Mouse (Mus musculus) stomach, embryonic 16.5 days (tissue): Measurements from ENCODE around the gene Spopl. TPM values are rescaled to one million over a fixed set of nuclear protein-coding genes. Genes with fewer than 3 reads are reported as not detected.
"Not testable (repeated sequence)": the region's sequence is repeated elsewhere in the genome, so short reads cannot be mapped to it uniquely, and the experiment has no call there.

ENCODE experiments used
- ATAC-seq: fragments of 200-750 bp; cut with Nextera tagmentation; 2 replicates; pipeline ENCODE4 v1.8.0; 2017; ENCODE audit warnings: moderate number of reproducible peaks, moderate TSS enrichment; ENCODE audit not compliant: insufficient read depth, low FRiP score
- H3K27ac ChIP-seq: fragments of 300-500 bp; sonication (generic); 2 replicates; pipeline ENCODE4 v1.5.1; 2014; ENCODE audit warnings: low read length
- H3K27me3 ChIP-seq: fragments of 300-500 bp; sonication (generic); 2 replicates; pipeline ENCODE4 v1.6.1; 2014; ENCODE audit warnings: low read length, control low read depth, mixed read lengths; ENCODE audit not compliant: control insufficient read depth, insufficient read depth
- H3K36me3 ChIP-seq: fragments of 300-500 bp; sonication (generic); 2 replicates; pipeline ENCODE4 v1.6.1; 2014; ENCODE audit warnings: low read length; ENCODE audit not compliant: control insufficient read depth, insufficient read depth
- H3K4me1 ChIP-seq: fragments of 300-500 bp; sonication (generic); 2 replicates; pipeline ENCODE4 v1.6.1; 2014; ENCODE audit warnings: low read length, control low read depth, mixed read lengths; ENCODE audit not compliant: control insufficient read depth, insufficient read depth
- H3K4me2 ChIP-seq: fragments of 300-500 bp; sonication (generic); 2 replicates; pipeline ENCODE4 v1.6.1; 2014; ENCODE audit warnings: low read depth, low read length, mixed read lengths
- H3K4me3 ChIP-seq: fragments of 300-500 bp; sonication (generic); replicated peaks from 2 replicates; pipeline ENCODE4 v1.5.1; 2014; ENCODE audit warnings: mild to moderate bottlenecking, low read length
- H3K9ac ChIP-seq: fragments of 300-500 bp; sonication (generic); 2 replicates; pipeline ENCODE4 v1.6.1; 2014; ENCODE audit warnings: low read length
- H3K9me3 ChIP-seq: fragments of 300-500 bp; sonication (generic); replicated peaks from 2 replicates; pipeline ENCODE4 v1.6.1; 2016; ENCODE audit warnings: low read length, control low read depth; ENCODE audit not compliant: control insufficient read depth
- WGBS: fragments of 180-500 bp; shearing (Covaris S2); extraction: QIAGEN DNeasy Blood & Tissue Kit; methylation state at CpG from one replicate; pipeline ENCODE4 v1.1.7; 2014; 5-methylcytosine and 5-hydroxymethylcytosine counted together
- polyA plus RNA-seq: library from polyadenylated mRNA; unstranded; fragments of >200 nt; fragmentation: Nextera tagmentation; extraction: Ambion mirVana; gene quantifications from 2 replicates; pipeline ENCODE4 v1.2.1, GENCODE M21; 2015

Gene Spopl
- polyA plus RNA-seq, 1 experiment from 2014 or later: 9.7 TPM

DNA sequence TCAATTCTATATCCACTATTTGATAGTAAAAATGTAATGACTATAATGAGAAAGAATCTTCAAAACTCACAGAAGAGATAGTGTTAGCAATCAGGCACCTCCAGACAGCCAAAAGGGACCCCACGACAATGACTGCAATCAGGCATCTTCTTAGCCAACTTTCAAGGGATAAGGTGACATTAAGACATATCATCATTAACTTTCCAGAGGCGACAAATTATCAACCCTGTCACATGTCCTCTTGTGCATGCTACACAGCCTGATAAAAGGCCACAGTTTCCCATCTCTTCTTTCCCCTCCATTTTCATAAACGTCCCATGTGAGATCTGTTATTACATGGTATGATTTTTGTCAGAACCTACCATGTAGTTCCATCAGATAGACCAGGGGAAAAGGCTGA, 9.0 kb downstream of the Spopl start:
- ATAC-seq: no peak
- 85% methylated on average over 3 of the region's 3 CpGs for WGBS
- no peak overlapping the region for H3K9ac ChIP-seq

DNA sequence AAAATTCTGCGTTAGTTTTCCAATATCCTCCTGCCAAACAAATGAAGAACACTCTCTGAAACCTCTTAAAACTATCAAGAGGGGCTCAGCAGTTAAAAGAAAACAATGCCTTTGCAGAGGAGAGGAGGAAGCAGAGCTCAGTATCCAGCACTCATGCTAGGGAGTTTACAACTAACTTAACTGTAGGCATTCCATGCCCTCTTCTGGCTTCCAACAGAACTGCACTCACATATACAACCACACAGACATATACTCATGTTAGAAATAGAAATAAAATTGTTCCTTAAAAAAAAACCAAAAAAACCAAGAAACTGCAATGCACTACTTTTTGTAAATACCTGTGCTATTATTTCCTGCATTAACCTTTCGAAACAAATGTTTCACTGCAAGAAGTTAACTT, 12.7 kb downstream of the Spopl start:
- Histone ChIP-seq H3K9me3 (no peaks in the 10 kb centered on the region), H3K27me3 (no peaks in the 10 kb centered on the region), H3K4me3 (no peak overlapping the region), H3K9ac (no peak overlapping the region), H3K27ac (no peak overlapping the region), H3K4me2 (no peak overlapping the region), H3K36me3 (no peaks in the 10 kb centered on the region), H3K4me1 (no peaks in the 10 kb centered on the region)
- WGBS: 94% methylated on average over 2 of the region's 2 CpGs
- ATAC-seq: no peak

More for the DNA sequence above, 9.0 kb downstream of the Spopl start:
- Histone ChIP-seq H3K4me1 (no peaks in the 10 kb centered on the region), H3K4me3 (no peak overlapping the region), H3K36me3 (no peaks in the 10 kb centered on the region), H3K27me3 (no peaks in the 10 kb centered on the region), H3K9me3 (no peaks in the 10 kb centered on the region), H3K4me2 (no peak overlapping the region), H3K27ac (no peak overlapping the region)

DNA sequence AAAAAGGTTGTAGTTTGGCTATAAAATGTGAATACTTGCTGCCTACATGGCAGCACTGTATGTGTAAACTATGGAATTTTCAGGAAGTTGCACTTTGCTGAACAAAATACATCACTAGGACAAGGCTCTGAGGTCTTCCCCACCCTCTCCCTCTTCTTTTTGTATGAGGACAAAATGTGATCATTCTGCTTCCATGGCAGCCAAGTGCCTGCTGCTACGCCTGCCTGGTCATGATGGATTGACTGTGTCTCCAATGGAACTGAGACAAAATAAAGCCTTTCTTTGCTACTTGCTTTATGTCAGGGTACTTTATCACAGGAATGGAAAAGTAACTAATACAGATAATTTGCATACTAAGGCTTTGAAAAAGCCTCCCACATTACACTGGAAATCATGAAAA, 20.7 kb downstream of the Spopl start:
- 73% methylated on average over 1 of the region's 1 CpGs for WGBS
- H3K36me3 ChIP-seq: no peaks in the 10 kb centered on the region
- H3K4me1 ChIP-seq: no peaks in the 10 kb centered on the region
- no peak overlapping the region for H3K4me2 ChIP-seq
- no peaks in the 10 kb centered on the region for H3K9me3 ChIP-seq
- ATAC-seq: no peak
- H3K9ac ChIP-seq: no peak overlapping the region
- no peak overlapping the region for H3K4me3 ChIP-seq
- H3K27me3 ChIP-seq: no peaks in the 10 kb centered on the region
- no peak overlapping the region for H3K27ac ChIP-seq

DNA sequence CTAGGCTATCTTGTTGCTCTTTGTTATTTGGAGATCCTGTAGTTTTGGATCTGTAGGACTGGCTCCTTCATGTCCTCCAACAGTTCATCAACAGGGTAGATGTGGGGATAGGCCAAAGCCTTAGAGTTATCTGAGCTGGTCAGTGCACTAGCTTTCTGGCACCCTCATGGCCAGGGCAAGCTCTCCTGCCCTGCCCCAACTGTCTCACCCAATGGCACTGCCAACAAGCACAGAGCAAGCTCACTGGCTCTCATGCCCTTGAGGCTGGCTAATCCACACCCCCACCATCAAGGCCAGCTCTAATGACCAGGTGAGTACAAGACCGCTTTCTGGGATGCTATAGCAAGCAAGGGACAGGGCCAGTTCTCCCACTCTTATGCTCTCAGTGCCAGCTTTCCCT, 24.7 kb downstream of the Spopl start:
- no peaks in the 10 kb centered on the region for H3K4me1 ChIP-seq
- no peaks in the 10 kb centered on the region for H3K36me3 ChIP-seq
- 100% methylated on average over 1 of the region's 1 CpGs for WGBS
- H3K9me3 ChIP-seq: no peaks in the 10 kb centered on the region
- H3K27ac ChIP-seq: no peak overlapping the region
- H3K4me2 ChIP-seq: no peak overlapping the region
- ATAC-seq: no peak
- H3K4me3 ChIP-seq: no peak overlapping the region
- H3K27me3 ChIP-seq: no peaks in the 10 kb centered on the region
- no peak overlapping the region for H3K9ac ChIP-seq

DNA sequence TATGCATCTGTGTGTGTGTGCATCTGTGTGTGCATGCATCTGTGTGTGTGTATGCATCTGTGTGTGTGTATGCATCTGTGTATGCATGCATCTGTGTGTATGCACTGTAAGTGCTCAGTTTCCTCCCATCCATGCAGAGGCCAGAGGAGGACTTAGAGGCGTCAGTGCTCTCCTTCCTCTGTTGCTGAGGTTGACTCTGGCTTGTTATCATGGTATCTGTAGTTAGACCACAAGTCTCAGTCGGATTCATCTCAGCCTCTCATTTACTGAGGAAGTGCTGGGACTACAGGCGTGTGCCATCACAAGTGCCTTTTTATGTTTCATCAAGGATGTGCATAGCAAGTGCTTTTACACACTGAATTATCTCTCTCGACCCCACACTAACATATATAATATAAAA, 31.9 kb downstream of the Spopl start:
- WGBS: 86% methylated on average over 4 of the region's 4 CpGs
- Histone ChIP-seq H3K9me3 (no peaks in the 10 kb centered on the region), H3K36me3 (no peaks in the 10 kb centered on the region), H3K27me3 (no peaks in the 10 kb centered on the region), H3K4me3 (no peak overlapping the region), H3K4me2 (no peak overlapping the region), H3K9ac (no peak overlapping the region), H3K27ac (no peak overlapping the region), H3K4me1 (no peaks in the 10 kb centered on the region)
- no peak for ATAC-seq

DNA sequence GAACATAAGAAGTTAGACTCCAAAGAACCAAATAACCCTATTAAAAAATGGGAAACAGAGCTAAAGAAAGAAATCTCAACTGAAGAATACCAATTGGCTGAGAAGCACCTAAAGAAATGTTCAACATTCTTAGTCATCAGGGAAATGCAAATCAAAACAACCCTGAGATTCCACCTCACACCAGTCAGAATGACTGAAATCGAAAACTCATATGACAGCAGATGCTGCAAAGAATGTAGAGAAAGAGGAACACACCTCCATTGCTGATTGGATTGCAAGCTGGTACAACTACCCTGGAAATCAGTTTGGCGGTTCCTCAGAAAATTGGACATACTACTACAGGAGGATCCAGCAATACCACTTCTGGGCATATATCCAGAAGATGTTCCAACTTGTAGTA, 44.2 kb downstream of the Spopl start:
- not testable (repeated sequence) for H3K27me3 ChIP-seq, H3K27ac ChIP-seq, H3K9ac ChIP-seq, ATAC-seq, H3K4me1 ChIP-seq, H3K9me3 ChIP-seq, H3K4me2 ChIP-seq, H3K4me3 ChIP-seq
- H3K36me3 ChIP-seq: peaks cover 19% of the 10 kb centered on the region
- WGBS: 95% methylated on average over 2 of the region's 2 CpGs

DNA sequence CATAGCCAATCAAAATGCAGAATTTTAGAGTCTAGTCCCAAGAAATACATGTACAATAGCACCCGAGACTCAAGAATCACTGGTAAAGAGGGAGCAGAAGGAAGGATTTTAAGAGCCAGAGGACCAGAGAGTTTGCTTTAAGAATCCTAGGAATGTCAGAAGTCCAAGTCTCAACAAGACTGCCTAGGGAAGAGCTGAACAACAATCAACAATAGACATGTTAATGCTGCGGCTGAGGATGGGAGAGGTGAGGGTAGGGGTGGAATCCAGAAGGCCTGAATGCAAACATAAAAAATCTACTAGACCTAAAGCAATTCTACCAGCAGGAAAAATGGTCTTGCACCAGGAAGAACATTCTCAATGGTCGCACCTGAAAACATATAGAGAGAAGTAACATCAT, 66.8 kb downstream of the Spopl start:
- H3K36me3 ChIP-seq: no peaks in the 10 kb centered on the region
- no peaks in the 10 kb centered on the region for H3K27me3 ChIP-seq
- no peak overlapping the region for H3K4me3 ChIP-seq
- no peaks in the 10 kb centered on the region for H3K4me1 ChIP-seq
- no peaks in the 10 kb centered on the region for H3K9me3 ChIP-seq
- ATAC-seq: no peak
- H3K9ac ChIP-seq: no peak overlapping the region
- no peak overlapping the region for H3K27ac ChIP-seq
- 92% methylated on average over 3 of the region's 3 CpGs for WGBS
- no peak overlapping the region for H3K4me2 ChIP-seq

DNA sequence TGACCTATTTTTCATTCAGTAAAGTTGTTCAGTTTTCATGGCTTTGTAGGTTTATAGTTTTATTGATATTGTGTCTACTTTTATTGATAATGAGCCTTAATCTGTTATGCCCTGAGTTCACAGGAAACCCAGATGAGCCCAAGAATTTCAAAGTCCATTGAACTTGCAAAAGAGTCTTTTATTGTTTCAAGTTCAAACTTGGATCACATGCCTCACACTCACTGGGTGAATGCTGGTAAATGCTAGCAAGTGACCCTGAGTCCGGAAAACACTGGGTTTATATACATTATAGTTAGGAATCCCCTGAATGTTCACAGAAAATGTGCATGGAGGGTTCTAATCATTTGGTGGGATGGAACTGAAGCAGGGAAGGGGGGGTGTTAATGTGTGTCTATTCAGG, 90.2 kb downstream of the Spopl start:
- H3K4me1 ChIP-seq: no peaks in the 10 kb centered on the region
- 72% methylated on average over 1 of the region's 1 CpGs for WGBS
- no peaks in the 10 kb centered on the region for H3K9me3 ChIP-seq
- H3K36me3 ChIP-seq: no peaks in the 10 kb centered on the region
- no peak for ATAC-seq
- no peaks in the 10 kb centered on the region for H3K27me3 ChIP-seq
- H3K4me3 ChIP-seq: no peak overlapping the region
- no peak overlapping the region for H3K4me2 ChIP-seq
- no peak overlapping the region for H3K27ac ChIP-seq
- no peak overlapping the region for H3K9ac ChIP-seq

DNA sequence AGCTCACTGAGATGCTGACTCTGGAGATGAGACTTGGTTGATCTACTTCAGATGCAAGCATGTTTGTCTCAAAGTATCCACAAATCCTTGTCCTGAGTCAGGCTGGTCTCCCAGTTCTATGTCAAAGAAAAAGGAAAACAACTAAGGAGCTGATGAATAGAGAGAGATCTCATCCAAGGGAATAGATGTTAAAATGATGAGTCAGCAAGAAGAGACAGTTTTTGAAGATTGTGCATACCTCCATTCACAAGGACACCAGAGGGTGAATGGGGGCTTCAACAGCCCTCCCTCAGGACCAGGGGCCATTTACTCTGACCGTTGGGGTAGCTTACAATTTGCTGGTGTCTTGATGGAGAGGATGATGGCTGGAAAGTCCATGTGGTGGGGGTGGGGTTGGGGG, 104.4 kb downstream of the Spopl start:
- Histone ChIP-seq H3K36me3 (no peaks in the 10 kb centered on the region), H3K4me3 (no peak overlapping the region), H3K27ac (no peak overlapping the region), H3K4me1 (no peaks in the 10 kb centered on the region), H3K27me3 (no peaks in the 10 kb centered on the region), H3K9ac (no peak overlapping the region), H3K9me3 (no peaks in the 10 kb centered on the region), H3K4me2 (no peak overlapping the region)
- WGBS: 86% methylated on average over 1 of the region's 1 CpGs
- ATAC-seq: no peak

DNA sequence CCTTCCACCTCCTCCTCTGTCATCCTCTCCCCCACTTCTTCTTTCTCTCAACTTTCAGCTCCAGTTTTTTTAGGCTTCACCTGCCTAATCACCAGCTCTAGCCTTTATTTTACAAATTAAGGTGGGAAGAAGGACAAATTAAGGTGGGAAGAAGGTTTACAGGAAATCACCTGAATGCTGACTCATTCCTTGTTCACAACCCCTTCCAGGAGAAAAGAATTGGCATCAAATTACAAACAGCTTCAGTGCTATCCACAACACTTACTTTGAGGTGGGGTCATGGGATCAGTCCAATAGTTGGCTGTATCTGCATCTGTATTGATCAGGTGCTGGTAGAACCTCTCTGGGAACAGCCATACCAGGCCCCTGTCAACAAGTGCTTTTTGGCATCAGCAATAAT, 114.5 kb downstream of the Spopl start:
- Histone ChIP-seq H3K27me3 (no peaks in the 10 kb centered on the region), H3K9me3 (no peaks in the 10 kb centered on the region), H3K36me3 (no peaks in the 10 kb centered on the region), H3K27ac (no peak overlapping the region), H3K4me2 (no peak overlapping the region), H3K9ac (no peak overlapping the region), H3K4me3 (no peak overlapping the region), H3K4me1 (no peaks in the 10 kb centered on the region)
- ATAC-seq: no peak
